Mouse (Mus musculus): ENCODE data around the gene Slc7a8.

GRCm38 (mm10) chr14:54742375-54742774, 39.4 kb downstream of the Slc7a8 start:
- TF ChIP-seq POLR2A (IDR thresholded peaks at IDR 0.05; ENCODE audit: borderline replicate concordance, control insufficient read depth, low read depth, low read length), result no peak
- TF ChIP-seq CTCF (IDR thresholded peaks at IDR 0.05; ENCODE audit: control insufficient read depth, insufficient read depth, low read length), result no peak

Data from bone marrow, adult 2 months (tissue).